In the genomic region with DNA sequence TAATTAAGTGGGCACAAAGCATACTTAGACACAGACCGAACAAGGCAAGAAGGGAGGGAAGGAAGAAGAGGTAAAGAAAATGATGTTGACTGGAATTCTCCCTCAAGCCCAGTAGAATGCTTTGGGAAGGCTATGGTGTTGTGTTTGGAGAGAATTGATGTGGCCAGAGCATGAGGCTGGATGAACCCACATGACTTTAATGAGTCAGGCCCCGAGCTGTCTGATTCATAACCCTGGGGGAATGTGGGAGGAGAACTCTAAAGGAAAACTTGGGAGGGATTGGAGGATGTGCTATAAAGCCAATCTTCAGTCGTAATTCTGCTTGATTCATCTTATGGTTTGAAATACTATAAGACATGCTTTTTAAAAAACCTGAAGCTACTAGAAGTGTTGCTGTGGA, we compare ENCODE assay signal across 27 mouse cellular contexts.
DNase-seq lines count a peak whose midpoint lies in the region; ATAC-seq and TF ChIP-seq lines count a peak whose summit lies in the region.
"Had no signal": no experiment of that assay in that cellular context is flagged by ENCODE, and none has a peak within 500 bp of the region (broad histone marks: within the 10 kb centered on the region; RNA-seq: fewer than 3 reads in every experiment).

No protein-coding gene starts in this region.

- H3K4me2 ChIP-seq in myocyte (ENCODE audit: low read depth), result peak overlapping the region; percentile 47
- H3K4me2 ChIP-seq in lung, postnatal 0 days (replicated peaks; ENCODE audit: low read depth, low read length), result no peak overlapping the region
- H3K4me2 ChIP-seq: embryonic facial prominence, embryonic 12.5 days; forebrain, embryonic 15.5 days; hindbrain, embryonic 13.5 days; limb, embryonic 12.5 days; liver, embryonic 15.5 days; lung, embryonic 14.5 days had no signal

- H3K4me1 ChIP-seq in lung, postnatal 0 days (ENCODE audit: insufficient read depth, low read depth, low read length), result no peaks in the 10 kb centered on the region
- H3K4me1 ChIP-seq: embryonic facial prominence, embryonic 12.5 days; forebrain, embryonic 15.5 days; hindbrain, embryonic 13.5 days; limb, embryonic 12.5 days; liver, embryonic 15.5 days; midbrain, embryonic 10.5 days had no signal

- H3K9me3 ChIP-seq in lung, postnatal 0 days (ENCODE audit: low read length), result no peaks in the 10 kb centered on the region
- H3K9me3 ChIP-seq: embryonic facial prominence, embryonic 12.5 days; forebrain, embryonic 10.5 days; forebrain, embryonic 15.5 days; hindbrain, embryonic 13.5 days; limb, embryonic 12.5 days; liver, embryonic 15.5 days; midbrain, embryonic 10.5 days had no signal

- no peak overlapping the region for H3K27ac ChIP-seq in lung, postnatal 0 days (ENCODE audit: low read length)
- H3K27ac ChIP-seq: embryonic facial prominence, embryonic 12.5 days; forebrain, embryonic 10.5 days; forebrain, embryonic 15.5 days; hindbrain, embryonic 13.5 days; limb, embryonic 12.5 days; liver, embryonic 15.5 days; midbrain, embryonic 10.5 days had no signal

- TF ChIP-seq POLR2A in myocyte (IDR thresholded peaks at IDR 0.05; ENCODE audit: insufficient read length, low read depth), result no peak

- intact Hi-C loops in heart, postnatal 14 days (cut with DNase I), result no loop called here

- H3ac ChIP-seq in myocyte (ENCODE audit: control insufficient read depth, insufficient read length), result no peak overlapping the region

- H3K27me3 ChIP-seq in myocyte (ENCODE audit: control insufficient read depth, insufficient read depth, insufficient read length), result no peaks in the 10 kb centered on the region
- no peaks in the 10 kb centered on the region for H3K27me3 ChIP-seq in lung, postnatal 0 days (replicated peaks; ENCODE audit: insufficient read depth, low read length)
- H3K27me3 ChIP-seq: embryonic facial prominence, embryonic 12.5 days; forebrain, embryonic 15.5 days; hindbrain, embryonic 13.5 days; limb, embryonic 12.5 days; liver, embryonic 15.5 days had no signal

- TF ChIP-seq CTCF in lung, postnatal 0 days (IDR thresholded peaks at IDR 0.05), result no peak

- peak; percentile 22 for DNase-seq in heart, adult 8-10 months (ENCODE audit: low spot score)
- no peak for DNase-seq in heart, postnatal 14 days
- peak; percentile 96 for DNase-seq in 3T3-L1 (ENCODE audit: low read depth, low spot score)
- peak; percentile 71 for DNase-seq in Muller cell, postnatal 12 days (ENCODE audit: inconsistent ontology term)
- no peak for DNase-seq in embryo, embryonic 10 days (ENCODE audit: low spot score)
- no peak for DNase-seq in lung, postnatal 0 days (ENCODE audit: low spot score)
- DNase-seq: adrenal gland, adult 8-10 months; cerebellum, adult 8-10 months; cerebellum, postnatal 25 days; embryo, embryonic 11 days; heart, postnatal 4 days; kidney, adult 8-10 months; kidney, postnatal 14 days; layer of hippocampus, adult 9-11 months; lung, embryonic 14.5 days; thymus, postnatal 14 days had no signal

- no peak for TF ChIP-seq EP300 in lung, postnatal 0 days (IDR thresholded peaks at IDR 0.05)

- WGBS in lung, postnatal 0 days, result 78% methylated on average over 3 of the region's 3 CpGs

- peaks cover 3% of the 10 kb centered on the region for H3K36me3 ChIP-seq in myocyte (ENCODE audit: control insufficient read depth, insufficient read depth)
- no peaks in the 10 kb centered on the region for H3K36me3 ChIP-seq in lung, postnatal 0 days (ENCODE audit: insufficient read depth, low read length)
- H3K36me3 ChIP-seq: embryonic facial prominence, embryonic 12.5 days; forebrain, embryonic 10.5 days; forebrain, embryonic 15.5 days; limb, embryonic 12.5 days; liver, embryonic 15.5 days; midbrain, embryonic 10.5 days had no signal

- no peak for ATAC-seq in lung, postnatal 0 days
- ATAC-seq: activated CD4-positive, CD25-positive, alpha-beta regulatory T cell, adult 4 months; forebrain, embryonic 15.5 days; intestine, embryonic 16.5 days; midbrain, embryonic 16.5 days had no signal

- H3K79me2 ChIP-seq in myocyte (ENCODE audit: control insufficient read depth, insufficient read depth), result no peaks in the 10 kb centered on the region

- no peak overlapping the region for H3K4me3 ChIP-seq in myocyte
- H3K4me3 ChIP-seq in lung, postnatal 0 days (ENCODE audit: low read depth, low read length), result no peak overlapping the region
- H3K4me3 ChIP-seq: embryonic facial prominence, embryonic 12.5 days; forebrain, embryonic 10.5 days; forebrain, embryonic 15.5 days; hindbrain, embryonic 13.5 days; limb, embryonic 12.5 days; liver, embryonic 15.5 days; midbrain, embryonic 10.5 days had no signal

- no peak overlapping the region for H3K9ac ChIP-seq in lung, postnatal 0 days (replicated peaks; ENCODE audit: low read depth)
- H3K9ac ChIP-seq: embryonic facial prominence, embryonic 12.5 days; forebrain, embryonic 15.5 days; hindbrain, embryonic 13.5 days; limb, embryonic 12.5 days; liver, embryonic 15.5 days; lung, embryonic 14.5 days had no signal

TF ChIP-seq in myocyte, 11 proteins besides CTCF, POLR2A, EP300 and RAD21:
- no peak for TF ChIP-seq MAX (IDR thresholded peaks at IDR 0.05; ENCODE audit: low read depth)
- no peak for TF ChIP-seq POLR2AphosphoS2 (IDR thresholded peaks at IDR 0.05; ENCODE audit: insufficient read length, low read depth)
- no peak for TF ChIP-seq MYOD1 (IDR thresholded peaks at IDR 0.05; ENCODE audit: control insufficient read depth in 1 of 3, insufficient read length in 2 of 3, low read depth in 2 of 3)
- peak; percentile 48 for TF ChIP-seq USF1 (IDR thresholded peaks at IDR 0.05; ENCODE audit: low read depth)

Comparison
In these comparisons a context has a peak if more than half of its experiments do, and no peak if none do; other contexts are left out.
1. DNase-seq: peak in heart, adult 8-10 months (single experiment), 3T3-L1 (single experiment) and Muller cell, postnatal 12 days (single experiment); none in heart, postnatal 14 days (0 of 2), embryo, embryonic 10 days (single experiment) and lung, postnatal 0 days (single experiment).